Comparison of ENCODE assay signal across 9 mouse cellular contexts in the genomic region with DNA sequence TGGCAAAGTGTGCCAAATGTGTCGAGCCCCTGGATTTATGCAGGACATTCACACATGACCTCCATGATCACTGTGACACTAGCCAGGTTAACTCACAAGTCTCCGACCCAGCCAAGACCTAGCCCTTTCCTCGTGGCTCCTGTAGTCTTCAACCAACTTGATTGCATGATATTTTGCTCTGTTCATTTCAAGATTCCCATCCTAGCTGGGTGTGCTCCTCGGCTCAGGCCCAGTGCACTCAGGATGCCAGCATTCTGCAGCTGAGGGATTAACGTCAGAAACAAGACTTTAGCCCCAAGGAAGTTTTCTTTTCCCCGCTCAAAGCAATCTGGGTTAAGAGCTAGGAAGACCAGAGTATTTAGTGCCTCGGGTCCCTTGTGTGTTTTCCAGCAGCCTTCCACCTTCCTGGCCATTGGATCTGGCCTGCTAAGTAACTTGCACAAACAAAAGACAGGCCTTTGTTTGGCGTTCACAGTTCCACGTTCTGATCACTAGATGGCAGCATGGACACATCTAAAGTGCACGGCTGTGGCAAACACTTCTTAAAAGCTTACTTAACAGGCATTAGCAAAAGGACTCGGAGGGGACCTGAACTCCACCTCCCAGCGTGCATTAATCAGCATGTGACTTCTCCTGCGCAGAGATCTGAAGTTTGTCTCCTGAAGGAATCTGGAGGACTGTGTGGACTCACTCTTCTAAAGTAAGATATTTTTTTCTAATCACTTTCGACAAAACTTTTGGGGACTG. TPM values are rescaled to one million over a fixed set of nuclear protein-coding genes. Genes with fewer than 3 reads are reported as not detected.
DNase-seq lines count a peak whose midpoint lies in the region; ATAC-seq and TF ChIP-seq lines count a peak whose summit lies in the region.
"Had no signal": no experiment of that assay in that cellular context is flagged by ENCODE, and none has a peak within 500 bp of the region (broad histone marks: within the 10 kb centered on the region; RNA-seq: fewer than 3 reads in every experiment).

A gene (plus strand): TSS at position 553 of the 747 bp plus-strand sequence.

- in situ Hi-C loops in CH12.LX (cut with MboI; ENCODE audit: low pct_ligation_motif_present, low pct_unique_long_range_greater_than_20kb, low sequenced_read_pairs): loop anchor here (5.0 kb wide), 1 partner anchor 301 kb away; no protein-coding TSS in a partner anchor

- peak; percentile 85 for ATAC-seq in forebrain, embryonic 12.5 days (ENCODE audit: low FRiP score)
- peak; percentile 80 for ATAC-seq in heart, embryonic 16.5 days (replicated peaks; ENCODE audit: extremely low read depth, insufficient read depth, low FRiP score)
- ATAC-seq in liver, embryonic 13.5 days (ENCODE audit: low read depth): peak; percentile 51; the same call in 1 of the 2 replicates
- peak; percentile 85 for ATAC-seq in neural tube, embryonic 12.5 days (ENCODE audit: low FRiP score, low read depth)

- dilution Hi-C loops in CH12.LX (cut with MboI; ENCODE audit: extremely low pct_ligation_motif_present, extremely low pct_unique_long_range_greater_than_20kb, low sequenced_read_pairs): no loop called here

- TF ChIP-seq POLR2A in CH12.LX (IDR thresholded peaks at IDR 0.05; ENCODE audit: low read depth, low read length): no peak
- no peak for TF ChIP-seq POLR2A in testis, adult 2 months (IDR thresholded peaks at IDR 0.05; ENCODE audit: control insufficient read depth, low read depth, low read length)

- peaks cover 0 to 12% of the 10 kb centered on the region in 2 experiments; a peak in 1 of 4 replicates for H3K4me1 ChIP-seq in CH12.LX (ENCODE audit: control insufficient read depth in 1 of 2, insufficient read depth in 2 of 2)
- H3K4me1 ChIP-seq in forebrain, embryonic 12.5 days: peaks cover 5% of the 10 kb centered on the region
- H3K4me1 ChIP-seq in heart, embryonic 16.5 days (ENCODE audit: control insufficient read depth, insufficient read depth, low read length): no peaks in the 10 kb centered on the region
- no peaks in the 10 kb centered on the region for H3K4me1 ChIP-seq in liver, embryonic 13.5 days (replicated peaks)
- no peaks in the 10 kb centered on the region for H3K4me1 ChIP-seq in neural tube, embryonic 12.5 days
- H3K4me1 ChIP-seq in testis, adult 2 months (ENCODE audit: control insufficient read depth, insufficient read depth, low read length): no peaks in the 10 kb centered on the region

- TF ChIP-seq EP300 in CH12.LX (IDR thresholded peaks at IDR 0.05; ENCODE audit: low read length): no peak

- H3K27ac ChIP-seq in CH12.LX (ENCODE audit: insufficient read depth, low read depth): no peak within 1 kb of the TSS
- H3K27ac ChIP-seq in forebrain, embryonic 12.5 days: 0 out of 2 replicates have a peak within 1 kb of the TSS, but pooled peaks have one; percentile 36
- no peak within 1 kb of the TSS for H3K27ac ChIP-seq in heart, embryonic 16.5 days (ENCODE audit: low read length)
- H3K27ac ChIP-seq in liver, embryonic 13.5 days: no peak within 1 kb of the TSS
- no peak within 1 kb of the TSS for H3K27ac ChIP-seq in neural tube, embryonic 12.5 days
- no peak within 1 kb of the TSS for H3K27ac ChIP-seq in testis, adult 2 months (ENCODE audit: control insufficient read depth, insufficient read depth, low read depth, low read length)
- H3K27ac ChIP-seq: macrophage had no signal

- H3K9ac ChIP-seq in CH12.LX (ENCODE audit: insufficient read depth, low read depth): peak within 1 kb of the TSS; percentile 29; the same call in 1 of the 2 replicates
- no peak within 1 kb of the TSS; the same call in 1 of the 2 replicates for H3K9ac ChIP-seq in forebrain, embryonic 12.5 days
- peak within 1 kb of the TSS; percentile 37; the same call in 1 of the 2 replicates for H3K9ac ChIP-seq in heart, embryonic 16.5 days (ENCODE audit: low read length)
- H3K9ac ChIP-seq in liver, embryonic 13.5 days: no peak within 1 kb of the TSS
- no peak within 1 kb of the TSS for H3K9ac ChIP-seq in neural tube, embryonic 12.5 days

- peak; percentile 97 to 98 for TF ChIP-seq CTCF in CH12.LX (conservative IDR thresholded peaks at IDR 0.05 in 1 of 2, IDR thresholded peaks at IDR 0.05 in 1 of 2; ENCODE audit: low read depth in 2 of 2, low read length in 2 of 2)
- peak; percentile 4; the same call in 1 of the 2 replicates for TF ChIP-seq CTCF in testis, adult 2 months (IDR thresholded peaks at IDR 0.05; ENCODE audit: control insufficient read depth, insufficient read depth, insufficient replicate concordance, low read depth, low read length)

- H3K9me3 ChIP-seq in CH12.LX (replicated peaks; ENCODE audit: low read length): peaks cover 5% of the 10 kb centered on the region
- no peaks in the 10 kb centered on the region for H3K9me3 ChIP-seq in forebrain, embryonic 12.5 days
- no peaks in the 10 kb centered on the region for H3K9me3 ChIP-seq in heart, embryonic 16.5 days (replicated peaks; ENCODE audit: control insufficient read depth, low read length)
- H3K9me3 ChIP-seq in liver, embryonic 13.5 days (replicated peaks): no peaks in the 10 kb centered on the region
- H3K9me3 ChIP-seq in neural tube, embryonic 12.5 days: no peaks in the 10 kb centered on the region

- WGBS in forebrain, embryonic 12.5 days: 25% methylated on average over 14 of the region's 14 CpGs
- WGBS in heart, embryonic 16.5 days: 25% methylated on average over 14 of the region's 14 CpGs
- WGBS in liver, embryonic 13.5 days (ENCODE audit: insufficient replicate concordance): 24% methylated on average over 14 of the region's 14 CpGs
- 28% methylated on average over 14 of the region's 14 CpGs for WGBS in neural tube, embryonic 12.5 days

- no peaks in the 10 kb centered on the region for H3K36me3 ChIP-seq in CH12.LX (replicated peaks in 1 of 2; ENCODE audit: control insufficient read depth in 1 of 2, insufficient read depth in 1 of 2, low read length in 1 of 2)
- H3K36me3 ChIP-seq in forebrain, embryonic 12.5 days (replicated peaks): no peaks in the 10 kb centered on the region
- H3K36me3 ChIP-seq in heart, embryonic 16.5 days (ENCODE audit: control insufficient read depth, insufficient read depth): no peaks in the 10 kb centered on the region
- no peaks in the 10 kb centered on the region for H3K36me3 ChIP-seq in liver, embryonic 13.5 days
- no peaks in the 10 kb centered on the region for H3K36me3 ChIP-seq in neural tube, embryonic 12.5 days
- H3K36me3 ChIP-seq in testis, adult 2 months (ENCODE audit: control insufficient read depth, insufficient read depth, low read length): no peaks in the 10 kb centered on the region

- no peaks in the 10 kb centered on the region for H3K79me2 ChIP-seq in CH12.LX (replicated peaks; ENCODE audit: control insufficient read depth, extremely low read depth, insufficient read depth, poor library complexity, severe bottlenecking)

- peak; percentile 93 for DNase-seq in CH12.LX (ENCODE audit: extremely low read depth)
- peak; percentile 58 for DNase-seq in c-Kit-positive CD71-positive TER-119-negative erythroid progenitor cells, embryonic 14.5 days (ENCODE audit: low read depth)
- peak; percentile 87 for DNase-seq in kidney, postnatal 25 days
- DNase-seq in liver, embryonic 13.5 days: peak; percentile 24

- H3K4me2 ChIP-seq in CH12.LX (ENCODE audit: insufficient read depth, low read depth, poor library complexity, severe bottlenecking): peak within 1 kb of the TSS; percentile 73
- peak within 1 kb of the TSS; percentile 18; the same call in 1 of the 2 replicates for H3K4me2 ChIP-seq in forebrain, embryonic 12.5 days
- H3K4me2 ChIP-seq in heart, embryonic 16.5 days (ENCODE audit: low read depth, low read length): peak within 1 kb of the TSS; percentile 51
- peak within 1 kb of the TSS; percentile 21; the same call in 1 of the 2 replicates for H3K4me2 ChIP-seq in liver, embryonic 13.5 days
- H3K4me2 ChIP-seq in neural tube, embryonic 12.5 days (replicated peaks): no peak within 1 kb of the TSS

- peak; percentile 96 for TF ChIP-seq RAD21 in CH12.LX (IDR thresholded peaks at IDR 0.05; ENCODE audit: low read depth, low read length)

- no peaks in the 10 kb centered on the region for H3K27me3 ChIP-seq in CH12.LX (replicated peaks)
- no peaks in the 10 kb centered on the region for H3K27me3 ChIP-seq in forebrain, embryonic 12.5 days
- no peaks in the 10 kb centered on the region for H3K27me3 ChIP-seq in heart, embryonic 16.5 days (ENCODE audit: control insufficient read depth, insufficient read depth, low read length)
- no peaks in the 10 kb centered on the region for H3K27me3 ChIP-seq in liver, embryonic 13.5 days
- H3K27me3 ChIP-seq in neural tube, embryonic 12.5 days (replicated peaks): no peaks in the 10 kb centered on the region
- no peaks in the 10 kb centered on the region for H3K27me3 ChIP-seq in testis, adult 2 months (ENCODE audit: control insufficient read depth, insufficient read depth, low read length)

- H3K4me3 ChIP-seq in CH12.LX (replicated peaks in 1 of 3; ENCODE audit: low read depth in 2 of 3, low read length in 2 of 3, poor library complexity in 1 of 3): no peak within 1 kb of the TSS
- H3K4me3 ChIP-seq in forebrain, embryonic 12.5 days (replicated peaks): no peak within 1 kb of the TSS
- peak within 1 kb of the TSS; percentile 21; the same call in 1 of the 2 replicates for H3K4me3 ChIP-seq in heart, embryonic 16.5 days (ENCODE audit: low read length)
- H3K4me3 ChIP-seq in liver, embryonic 13.5 days (replicated peaks): no peak within 1 kb of the TSS
- H3K4me3 ChIP-seq in neural tube, embryonic 12.5 days: no peak within 1 kb of the TSS
- no peak within 1 kb of the TSS for H3K4me3 ChIP-seq in testis, adult 2 months (ENCODE audit: control insufficient read depth, low read depth, low read length)

TF ChIP-seq in CH12.LX, 34 proteins besides CTCF, POLR2A, EP300 and RAD21 (continues in another document):
- TF ChIP-seq UBTF (IDR thresholded peaks at IDR 0.05; ENCODE audit: low read depth, low read length): no peak
- peak; percentile 76; the same call in 1 of the 2 replicates for TF ChIP-seq MYC (IDR thresholded peaks at IDR 0.05; ENCODE audit: low read depth, low read length)
- TF ChIP-seq KAT2A (IDR thresholded peaks at IDR 0.05; ENCODE audit: insufficient replicate concordance, low read length): no peak
- 0 out of 2 replicates have a peak, but pooled peaks have one; percentile 52 for TF ChIP-seq MAX (IDR thresholded peaks at IDR 0.05; ENCODE audit: low read length)
- no peak for TF ChIP-seq ELF1 (IDR thresholded peaks at IDR 0.05; ENCODE audit: low read depth, low read length)
- no peak for TF ChIP-seq TBP (conservative IDR thresholded peaks at IDR 0.05; ENCODE audit: low read depth, low read length)
- TF ChIP-seq HCFC1 (IDR thresholded peaks at IDR 0.05; ENCODE audit: low read depth, low read length): no peak

RNA-seq across cellular contexts. Expression of the gene that starts here (rescaled TPM):
- 2.0 and 2.2 TPM in 2 replicates for total RNA-seq in CH12.LX (2012; rRNA removed)
- total RNA-seq in CH12.LX (2014; rRNA removed): 1.2 TPM in 2 replicates
- polyA plus RNA-seq in CH12.LX (2012; ENCODE audit: insufficient read length, low read depth): 1.3 and 2.3 TPM in 2 replicates
- 4.7 and 5.3 TPM in 2 replicates for polyA plus RNA-seq in forebrain, embryonic 12.5 days (2016; fragmentation: Nextera tagmentation; extraction: Ambion mirVana)
- polyA plus RNA-seq in heart, embryonic 16.5 days (2015; fragmentation: Nextera tagmentation; extraction: Ambion mirVana): 2.4 and 2.5 TPM in 2 replicates
- 0.34 and 0.36 TPM in 2 replicates for polyA plus RNA-seq in liver, embryonic 13.5 days (2015; fragmentation: Nextera tagmentation; extraction: Ambion mirVana)
- 4.0 and 4.2 TPM in 2 replicates for polyA plus RNA-seq in neural tube, embryonic 12.5 days (2016; fragmentation: Nextera tagmentation; extraction: Ambion mirVana)
- polyA plus RNA-seq in testis, adult 2 months (2012; rRNA removed): 1.6 and 1.8 TPM in 2 replicates
- polyA plus RNA-seq: macrophage had no signal

Comparison
In these comparisons a context has a peak if more than half of its experiments do, and no peak if none do; other contexts are left out.
1. Peak in DNase-seq, ATAC-seq and H3K4me2 ChIP-seq in liver, embryonic 13.5 days; RNA of the gene not detected or under 1 TPM.
2. DNase-seq: peak in every context shown above with its lines; median percentile 93 in CH12.LX; 87 in kidney, postnatal 25 days; 58 in c-Kit-positive CD71-positive TER-119-negative erythroid progenitor cells, embryonic 14.5 days; 24 in liver, embryonic 13.5 days.
3. H3K9ac ChIP-seq: peak in CH12.LX (single experiment) and heart, embryonic 16.5 days (single experiment); none in forebrain, embryonic 12.5 days (single experiment), liver, embryonic 13.5 days (single experiment) and neural tube, embryonic 12.5 days (single experiment).
4. Peak in every context shown above with its lines, with median percentiles within 50 percentile points of each other: ATAC-seq.